Mouse (Mus musculus) cerebellum, adult (tissue): ENCODE data around the gene Mmp19.
"Not testable (repeated sequence)": the region's sequence is repeated elsewhere in the genome, so short reads cannot be mapped to it uniquely, and the experiment has no call there.

ENCODE experiments used
- ATAC-seq: cut with Nextera tagmentation; 2 replicates; pipeline ENCODE4 v1.9.2; 2017; ENCODE audit warnings: mild to moderate bottlenecking, moderate library complexity, mixed read lengths; ENCODE audit not compliant: insufficient number of reproducible peaks, low FRiP score, low TSS enrichment

Gene Mmp19

DNA sequence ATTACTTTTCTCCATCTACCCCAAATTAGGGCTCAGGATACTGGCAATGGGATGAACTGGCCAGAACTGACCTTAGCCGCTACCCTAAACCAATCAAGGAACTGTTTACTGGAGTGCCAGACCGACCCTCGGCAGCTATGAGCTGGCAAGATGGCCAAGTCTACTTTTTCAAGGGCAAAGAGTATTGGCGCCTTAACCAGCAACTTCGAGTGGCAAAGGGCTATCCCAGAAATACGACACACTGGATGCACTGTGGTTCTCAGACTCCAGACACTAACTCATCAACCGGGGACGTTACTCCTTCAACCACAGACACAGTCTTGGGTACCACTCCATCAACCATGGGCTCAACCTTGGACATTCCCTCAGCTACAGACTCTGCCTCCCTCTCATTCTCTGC lies 8.0 kb downstream of the Mmp19 start:
- ATAC-seq: no peak

DNA sequence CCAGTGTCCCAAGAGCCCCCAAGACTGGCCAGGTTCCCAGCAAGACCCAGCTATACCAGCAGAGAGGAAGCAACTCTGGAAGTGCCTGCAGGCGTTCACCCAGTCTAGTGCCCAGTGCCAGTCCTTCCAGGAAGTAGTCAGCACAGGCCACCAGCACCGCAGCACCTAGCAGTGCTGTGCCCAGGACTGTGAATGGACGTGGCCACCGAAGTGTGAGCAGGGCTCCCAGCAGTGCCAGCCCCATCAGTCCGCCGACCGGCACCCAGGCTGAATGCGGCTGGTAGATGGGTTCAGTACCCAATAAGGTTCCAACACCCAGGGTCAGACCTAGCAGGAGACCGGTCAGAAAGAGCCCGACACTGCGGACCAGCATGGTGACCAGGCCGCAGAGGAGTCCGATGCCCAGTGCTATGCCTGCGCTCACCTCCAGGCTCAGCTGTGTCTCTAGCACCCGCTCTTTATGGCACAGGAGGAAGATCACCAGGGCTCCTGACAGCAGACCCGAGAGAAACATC lies 11.3 kb downstream of the Mmp19 start:
- no peak for ATAC-seq

DNA sequence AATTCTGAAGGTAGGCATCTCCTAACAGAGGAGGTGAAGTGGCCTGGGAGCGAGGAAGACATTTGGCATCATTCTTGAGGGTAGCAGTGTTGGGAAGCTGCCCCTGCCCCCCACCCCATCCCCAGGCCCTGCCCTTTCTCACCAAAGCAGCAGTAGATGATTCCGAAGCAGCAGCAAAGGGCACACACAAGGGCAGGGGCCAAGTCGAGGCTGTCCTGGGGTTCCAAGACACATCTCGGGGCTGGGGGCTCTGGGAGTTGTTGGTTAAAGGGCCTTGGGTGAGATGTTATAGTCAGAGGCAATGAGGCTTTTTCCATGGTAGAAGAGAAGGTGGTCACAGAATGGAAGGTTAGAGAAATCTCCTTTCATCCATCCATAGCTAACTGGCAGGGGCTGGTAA lies 12.2 kb downstream of the Mmp19 start:
- ATAC-seq: no peak

DNA sequence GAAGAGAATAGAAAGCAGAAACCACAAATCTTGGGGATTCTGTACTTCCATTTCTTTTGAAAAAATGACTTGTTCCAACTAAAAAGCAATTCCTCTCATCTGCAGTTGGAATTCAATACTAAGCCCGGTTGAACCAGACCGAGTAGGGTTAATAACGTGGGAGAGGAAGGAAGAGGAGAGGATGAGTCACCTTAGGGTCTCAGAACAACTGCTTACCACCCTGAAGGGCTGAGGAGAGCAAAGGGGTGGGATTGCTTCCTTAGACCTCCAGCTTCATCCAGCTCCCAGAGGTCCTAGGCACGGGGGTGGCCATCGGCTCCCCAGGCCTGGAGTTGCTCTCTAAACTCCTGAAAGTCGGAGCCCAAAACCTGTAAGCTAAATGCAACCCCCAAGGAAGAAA lies 12.7 kb downstream of the Mmp19 start:
- ATAC-seq: no peak

DNA sequence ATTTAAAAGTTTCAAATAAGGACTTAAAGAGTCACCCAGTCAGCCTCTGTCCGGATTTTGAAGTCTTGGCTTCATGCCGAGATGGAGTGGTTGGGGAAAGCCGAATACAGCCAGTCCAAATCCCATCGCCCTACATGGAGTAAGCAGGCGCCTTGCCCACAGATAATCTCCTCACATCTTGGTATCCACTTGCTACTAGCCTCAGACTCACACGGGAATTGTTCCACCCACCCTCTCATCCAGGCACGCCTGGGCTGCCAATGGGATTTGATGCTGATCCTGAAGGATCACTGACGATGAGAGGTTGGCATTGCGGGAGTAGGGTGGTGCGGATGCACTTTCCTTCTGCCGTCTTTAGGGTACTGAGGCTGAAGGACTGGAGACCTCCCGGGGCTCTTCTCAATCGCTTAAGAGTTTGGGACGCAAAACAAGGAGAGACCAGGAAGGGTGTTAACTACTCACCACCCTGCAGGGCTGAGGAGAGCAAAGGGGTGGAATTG lies 13.1 kb downstream of the Mmp19 start, which contains the start of gene Dnajc14:
Gene Dnajc14 (plus strand): TSS at position 292 of the 500 bp plus-strand sequence.
- peak; percentile 18 for ATAC-seq

DNA sequence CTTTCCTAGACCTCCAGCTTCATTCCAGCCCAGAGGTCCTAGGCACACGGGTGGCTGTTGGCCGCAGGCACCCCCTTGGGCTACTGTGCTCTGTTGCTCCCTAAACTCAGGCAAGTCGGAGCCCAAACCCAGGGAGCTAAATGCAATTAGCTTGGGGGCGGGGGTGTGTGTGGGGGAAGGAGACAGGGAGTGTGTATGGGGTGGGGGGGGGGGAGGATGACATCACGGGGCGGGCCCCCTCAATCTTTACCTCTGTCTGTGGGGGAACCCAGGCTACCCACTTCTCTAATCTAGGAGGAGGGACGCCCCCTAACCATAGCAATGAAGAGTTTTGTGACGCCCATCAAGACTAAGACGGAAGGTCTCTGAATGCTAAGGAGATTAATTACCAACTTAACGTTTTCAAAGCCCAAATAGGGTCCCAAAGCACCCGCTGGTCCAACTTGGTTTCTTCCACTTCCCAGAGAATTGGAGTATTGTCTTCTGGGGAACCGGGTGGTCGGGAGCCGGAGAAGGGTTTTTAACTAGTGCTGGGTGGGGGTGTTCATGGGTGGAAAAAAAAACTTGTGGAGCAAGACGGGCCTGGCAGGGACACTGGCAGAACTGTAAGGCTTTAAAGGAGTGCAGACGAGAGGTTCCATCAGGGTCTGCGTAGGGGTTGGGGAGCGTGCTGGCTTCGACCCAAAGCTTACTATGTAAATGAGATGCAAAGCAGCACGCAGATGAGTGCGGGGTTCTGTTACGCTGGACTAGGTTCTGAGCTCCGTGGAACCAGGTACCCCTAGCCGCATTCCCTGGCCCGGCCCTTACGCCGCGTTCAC lies 13.8 kb downstream of the Mmp19 start, which contains the start of gene Tmem198b:
Gene Tmem198b (minus strand): TSS at position 100 of the 821 bp plus-strand sequence.
- ATAC-seq: peak; percentile 8

DNA sequence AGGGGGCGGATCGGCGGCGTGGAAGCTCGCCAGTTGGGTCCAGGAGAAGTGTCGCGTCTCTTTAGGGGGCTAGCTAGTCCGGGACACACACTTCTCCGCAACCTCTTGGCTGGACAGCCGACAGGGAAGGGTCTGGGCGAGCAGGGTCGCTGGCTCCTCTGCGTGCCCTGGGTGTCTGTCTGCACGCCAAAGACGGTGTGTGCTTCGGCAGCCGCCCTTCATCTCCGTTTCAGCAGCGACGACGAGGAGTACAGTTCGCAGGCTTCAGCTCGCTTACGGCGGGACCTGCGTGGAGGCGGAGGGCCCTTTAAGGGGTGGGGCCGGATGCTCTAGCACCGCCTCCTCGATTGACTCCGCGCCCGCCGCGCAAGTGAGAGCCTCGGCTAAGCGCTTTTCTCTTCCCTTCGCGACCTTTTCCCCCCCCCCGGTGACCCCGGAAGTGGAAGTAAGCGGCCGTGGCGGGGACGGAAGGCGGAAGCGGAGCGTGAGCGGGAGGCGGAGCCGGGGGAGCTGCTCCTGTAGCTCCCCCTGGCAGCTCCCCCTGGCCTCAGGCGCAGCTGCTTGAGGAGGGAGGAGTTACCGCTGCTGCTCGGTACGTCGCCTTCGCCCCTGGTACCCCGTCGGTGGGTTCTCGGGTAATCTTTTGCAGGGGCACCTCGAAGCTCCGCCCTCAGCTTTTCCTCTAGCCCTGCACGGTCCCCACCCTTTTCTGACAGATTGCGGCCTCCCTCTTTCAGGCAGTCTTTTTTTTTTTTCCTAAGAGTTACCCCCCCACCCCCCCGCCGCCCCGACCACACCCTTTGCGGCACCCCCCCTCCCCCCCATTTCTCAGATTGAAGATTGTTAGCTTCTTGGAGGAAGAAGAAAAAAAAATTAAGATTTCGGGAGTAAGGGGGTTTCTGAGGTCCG lies 14.6 kb downstream of the Mmp19 start:
- ATAC-seq: peak; percentile 85

DNA sequence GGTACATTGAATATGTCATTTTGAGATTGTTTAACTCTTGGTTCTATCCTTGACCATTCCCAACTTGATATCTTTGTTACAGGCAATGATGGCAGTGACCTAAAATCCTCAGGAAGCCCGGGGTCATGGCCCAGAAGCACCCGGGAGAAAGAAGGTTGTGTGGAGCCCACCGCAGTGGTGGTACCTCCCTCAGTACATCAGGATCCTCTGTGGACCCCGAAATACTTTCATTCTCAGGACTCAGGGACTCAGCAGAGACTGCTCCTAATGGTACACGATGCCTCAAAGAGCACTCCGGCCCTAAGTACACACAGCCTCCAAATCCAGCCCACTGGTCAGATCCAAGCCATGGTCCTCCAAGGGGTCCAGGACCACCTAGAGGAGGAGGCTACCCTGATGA lies 15.4 kb downstream of the Mmp19 start:
- ATAC-seq: no peak

DNA sequence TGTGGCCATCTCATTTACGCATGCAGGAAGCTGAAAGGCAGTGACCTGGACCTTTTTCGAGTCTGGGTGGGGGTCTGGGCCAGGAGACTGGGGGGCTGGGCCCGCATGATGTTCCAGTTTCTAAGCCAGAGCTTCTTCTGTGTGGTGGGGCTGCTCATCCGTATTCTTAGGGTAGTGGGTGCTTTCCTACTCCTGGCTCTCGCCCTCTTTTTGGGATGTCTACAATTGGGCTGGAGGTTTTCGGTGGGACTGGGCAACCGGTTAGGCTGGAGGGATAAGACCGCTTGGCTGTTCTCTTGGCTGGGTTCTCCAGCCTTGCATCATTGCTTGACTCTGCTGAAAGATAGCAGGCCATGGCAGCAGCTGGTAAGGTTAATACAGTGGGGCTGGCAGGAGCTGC lies 16.3 kb downstream of the Mmp19 start:
- no peak for ATAC-seq

DNA sequence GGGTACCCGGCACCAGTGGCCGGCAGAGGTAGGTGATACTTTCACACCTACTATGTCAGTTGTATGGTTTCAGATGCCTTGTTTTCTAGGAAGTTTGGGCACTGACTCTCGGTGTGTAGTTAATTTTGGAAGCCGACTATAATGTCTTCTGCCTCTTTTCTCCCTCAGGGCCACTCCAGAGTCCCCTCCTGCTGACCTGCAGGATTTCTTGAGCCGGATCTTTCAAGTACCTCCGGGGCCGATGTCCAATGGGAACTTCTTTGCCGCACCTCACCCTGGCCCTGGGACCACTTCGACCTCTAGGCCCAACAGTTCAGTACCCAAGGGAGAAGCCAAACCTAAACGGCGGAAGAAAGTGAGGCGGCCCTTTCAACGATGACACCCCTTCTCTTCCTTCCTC lies 26.3 kb downstream of the Mmp19 start, which contains the start of gene Sarnp:
Gene Sarnp (plus strand): TSS at position 301 of the 400 bp plus-strand sequence.
- ATAC-seq: no peak

DNA sequence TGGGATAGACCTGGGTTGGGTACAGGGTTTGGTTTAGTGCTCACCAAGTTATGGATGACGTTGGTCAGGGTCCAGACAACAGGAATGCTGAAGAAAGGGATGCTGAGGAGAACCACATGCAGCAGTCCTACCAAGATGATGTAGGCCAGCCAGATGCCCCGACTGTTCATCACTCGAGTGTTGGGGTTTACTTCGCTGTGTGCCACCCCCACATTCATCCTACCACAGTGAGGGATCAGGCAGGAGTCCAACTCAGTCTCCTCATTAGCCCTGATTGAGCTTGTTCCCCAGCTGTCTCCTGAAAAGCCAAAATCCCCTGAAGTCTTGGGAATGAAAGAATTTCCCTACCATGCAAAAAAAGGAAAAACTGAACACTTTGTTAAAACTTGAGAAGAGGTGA lies 29.5 kb downstream of the Mmp19 start:
- ATAC-seq: no peak

DNA sequence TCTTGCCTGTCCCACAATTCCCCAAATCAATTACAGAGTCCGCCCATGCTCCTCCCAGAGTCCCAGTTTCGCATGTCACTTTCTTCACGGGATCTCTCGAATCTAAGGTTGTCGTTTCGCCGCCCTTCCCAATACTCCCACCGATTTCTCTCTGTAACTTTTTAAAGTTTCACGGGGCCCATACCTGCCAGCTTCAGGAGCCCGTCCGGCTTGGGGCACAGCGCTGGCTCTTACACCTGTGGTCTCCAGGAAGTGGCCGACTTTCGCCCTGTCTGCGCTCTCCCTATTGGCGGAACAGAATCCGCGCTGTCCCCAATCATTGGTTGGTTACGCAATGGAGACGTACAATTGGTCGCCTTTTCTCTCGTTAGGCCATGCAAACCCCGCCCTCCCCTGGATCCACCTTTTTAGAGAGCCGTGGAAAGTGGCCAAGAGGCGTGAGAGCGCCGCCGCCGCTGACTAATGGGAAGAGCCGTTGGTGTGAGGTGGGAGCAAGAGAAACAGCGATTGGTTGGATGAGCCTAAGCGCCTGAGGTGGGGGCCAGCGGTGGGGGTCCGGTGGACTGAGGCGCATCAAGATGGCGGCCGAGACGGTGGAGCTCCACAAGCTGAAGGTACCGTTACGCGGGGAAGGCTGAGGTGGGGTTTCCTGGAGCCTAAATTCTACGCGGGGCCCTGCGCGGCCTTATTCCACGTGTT lies 30.8 kb downstream of the Mmp19 start, which contains the start of gene Ormdl2:
Gene Ormdl2 (minus strand): TSS at position 288 of the 699 bp plus-strand sequence.
- ATAC-seq: peak; percentile 100

DNA sequence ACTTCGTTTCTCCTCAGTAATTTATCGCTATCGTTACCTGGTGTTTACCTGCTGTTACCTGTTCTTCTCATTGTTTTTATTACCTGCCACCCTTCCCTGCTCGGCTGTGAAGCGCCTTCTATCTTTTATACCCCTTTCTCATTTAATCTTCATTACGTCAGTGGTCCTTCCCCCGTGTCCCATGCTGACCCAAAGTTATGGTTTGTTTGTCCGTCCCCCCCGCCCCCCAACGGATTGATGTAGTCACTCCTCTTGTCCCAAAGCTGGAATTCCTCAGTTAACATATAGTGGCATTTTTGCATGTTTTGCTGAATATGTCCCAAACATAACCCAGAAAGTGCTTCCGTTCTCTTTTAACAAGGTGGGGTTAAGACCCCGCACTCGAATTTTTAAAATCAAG lies 31.4 kb downstream of the Mmp19 start:
- ATAC-seq: no peak

DNA sequence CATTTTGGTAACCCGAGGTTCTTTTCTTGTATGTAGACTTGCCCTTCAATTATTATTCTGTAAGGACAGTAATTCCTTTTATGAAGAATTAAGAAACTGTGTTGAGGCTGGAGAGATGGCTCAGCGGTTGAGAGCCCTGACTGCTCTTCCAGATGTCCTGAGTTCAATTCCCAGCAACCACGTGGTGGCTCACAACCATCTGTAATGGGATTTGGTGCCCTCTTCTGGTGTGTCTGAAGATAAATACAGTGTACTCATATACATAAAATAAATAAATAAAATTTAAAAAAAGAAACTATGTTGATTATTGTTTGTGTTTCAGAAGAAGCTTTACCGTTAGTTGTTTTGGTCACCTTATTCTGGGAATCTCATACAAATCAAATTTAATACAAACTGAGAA lies 32.4 kb downstream of the Mmp19 start:
- ATAC-seq: not testable (repeated sequence)

DNA sequence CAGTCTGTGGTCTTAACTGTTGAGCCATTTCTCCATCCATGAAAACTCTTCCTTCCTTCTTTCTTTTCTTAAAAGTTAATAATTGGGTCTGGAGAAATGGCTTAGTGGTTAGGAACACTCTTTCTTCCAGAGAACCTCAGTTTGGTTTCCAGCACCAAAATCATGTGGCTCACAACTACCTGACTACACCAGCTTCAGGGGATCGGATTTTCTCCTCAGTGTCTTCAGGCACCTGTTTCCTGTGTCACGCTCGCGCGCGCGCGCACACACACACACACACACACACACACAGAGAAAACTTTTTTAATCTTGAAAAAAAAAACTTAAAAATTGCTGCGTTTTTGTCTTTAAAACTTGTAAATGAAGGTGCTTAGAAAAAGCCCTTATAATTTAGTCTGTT lies 33.1 kb downstream of the Mmp19 start:
- no peak for ATAC-seq

DNA sequence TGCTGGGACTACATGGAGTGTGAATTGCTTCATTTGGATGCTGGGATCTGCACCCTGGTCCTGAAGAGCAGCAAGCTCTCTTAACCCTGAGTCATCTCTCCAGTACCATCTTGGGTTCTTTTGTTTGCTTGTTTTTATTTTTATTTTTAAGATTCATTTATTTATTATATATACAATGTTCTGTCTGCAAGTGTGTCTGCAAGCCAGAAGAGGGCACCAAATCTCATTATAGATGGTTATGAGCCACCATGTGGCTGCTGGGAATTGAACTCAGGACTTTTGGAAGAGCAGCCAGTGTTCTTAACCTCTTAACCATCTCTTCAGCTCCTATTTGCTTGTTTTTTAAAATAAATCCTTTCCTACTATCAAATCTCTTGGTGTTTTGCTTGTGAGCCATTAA lies 46.7 kb downstream of the Mmp19 start:
- no peak for ATAC-seq

DNA sequence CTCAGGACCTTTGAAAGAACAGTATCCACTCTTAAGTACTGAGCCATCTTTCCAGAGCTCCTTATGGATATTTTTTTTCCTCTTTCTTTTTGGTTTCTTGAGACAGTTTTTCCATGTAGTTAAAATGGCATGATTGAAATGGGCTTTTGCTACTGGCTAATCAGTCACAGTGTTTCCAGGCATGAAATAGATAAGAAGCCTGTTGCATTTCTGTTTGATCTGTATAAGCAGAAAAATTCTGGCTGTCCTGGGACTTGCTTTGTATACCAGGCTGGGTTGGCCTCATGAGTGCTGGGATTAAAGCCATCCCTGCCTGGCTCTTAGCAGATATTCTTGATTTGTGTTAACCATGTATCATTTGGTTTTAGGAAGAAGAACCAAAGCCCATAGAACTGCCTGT lies 48.7 kb downstream of the Mmp19 start:
- ATAC-seq: no peak

DNA sequence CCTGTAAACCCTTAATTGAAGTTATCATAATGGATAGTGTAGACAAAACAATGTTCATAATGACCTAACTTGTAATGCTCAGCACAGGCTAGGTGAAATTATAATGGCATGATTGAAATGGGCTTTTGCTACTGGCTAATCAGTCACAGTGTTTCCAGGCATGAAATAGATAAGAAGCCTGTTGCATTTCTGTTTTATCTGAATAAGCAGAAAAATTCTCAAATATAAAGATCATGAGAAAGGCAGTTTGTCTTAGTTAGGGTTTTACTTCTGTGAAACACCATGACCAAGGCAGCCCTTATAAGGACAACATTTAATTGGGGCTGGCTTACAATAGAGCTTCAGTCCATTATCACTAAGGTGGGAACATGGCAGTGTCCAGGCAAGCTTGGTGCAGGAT lies 49.9 kb downstream of the Mmp19 start:
- no peak for ATAC-seq

DNA sequence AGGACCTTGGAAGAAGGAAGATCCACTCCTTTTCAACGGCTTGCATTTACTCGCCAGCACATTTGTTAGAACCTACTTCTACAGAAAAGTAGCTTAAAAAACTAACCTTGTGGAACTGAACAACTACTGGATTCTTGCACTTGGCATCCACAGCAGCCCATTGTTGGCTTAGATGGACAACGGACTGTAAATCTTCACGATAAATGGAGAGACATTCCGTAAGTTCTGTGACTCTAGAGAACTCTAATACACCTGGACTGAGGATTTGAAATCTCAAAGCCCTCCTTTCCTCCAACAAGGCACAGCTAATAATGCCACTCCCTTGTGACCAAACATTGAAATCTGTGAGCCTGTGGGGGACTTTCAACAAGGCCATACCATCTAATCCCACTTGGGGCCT lies 52.5 kb downstream of the Mmp19 start:
- ATAC-seq: no peak

DNA sequence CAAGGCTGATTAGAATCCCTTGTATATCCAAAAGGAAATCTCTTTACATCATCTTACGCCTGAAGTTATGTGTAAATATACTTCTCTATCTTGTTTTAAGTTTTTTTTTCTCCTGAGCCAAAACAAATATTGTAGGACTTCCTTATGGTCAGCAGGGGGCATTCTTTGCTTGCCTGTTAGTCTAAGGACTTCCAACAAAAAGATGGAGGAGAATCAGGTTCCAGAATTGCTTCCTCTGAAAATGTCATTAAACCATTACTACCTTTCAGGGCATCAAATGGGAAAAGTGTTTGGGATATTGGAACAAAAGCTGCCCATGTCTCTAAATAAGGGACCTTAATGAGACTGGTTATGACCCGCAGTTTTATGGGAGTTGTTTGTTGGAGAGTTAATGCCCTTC lies 54.8 kb downstream of the Mmp19 start:
- no peak for ATAC-seq
